Mouse (Mus musculus): ENCODE results near the gene Nfib.
A peak's percentile ranks its signal among the peaks of the same experiment; 100 is the strongest.

Nfib gene

GRCm38 (mm10) chr4:82587146-82587870 lies 118.2 kb downstream of the Nfib start:
- DNase-seq: no peak

GRCm38 (mm10) chr4:82586637-82587036 lies 118.9 kb downstream of the Nfib start:
- no peak for DNase-seq

- DNase-seq: no peak
These were observed 120.0 kb downstream of the Nfib start for GRCm38 (mm10) chr4:82585536-82585935.

- DNase-seq: no peak
These were observed 120.5 kb downstream of the Nfib start for GRCm38 (mm10) chr4:82585056-82585455.

- DNase-seq: peak; percentile 36
These were observed 121.0 kb downstream of the Nfib start for GRCm38 (mm10) chr4:82584548-82584947.

DNA sequence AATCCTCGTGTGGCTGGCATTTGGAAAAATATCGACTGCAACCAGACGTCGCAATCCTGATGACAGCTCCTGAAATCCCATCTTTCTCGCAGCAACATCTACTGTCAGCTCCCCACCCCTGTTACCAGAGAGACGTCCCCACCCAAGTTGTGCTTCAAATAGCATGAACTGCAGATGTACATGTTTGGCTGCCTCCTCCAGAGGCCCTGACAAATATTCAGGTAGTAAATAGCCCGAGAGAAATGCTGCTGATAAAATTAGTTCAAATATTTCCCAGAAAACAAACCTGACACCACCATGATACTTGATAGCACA lies 132.3 kb downstream of the Nfib start:
- DNase-seq: no peak

GRCm38 (mm10) chr4:82572410-82573290 lies 132.9 kb downstream of the Nfib start:
- DNase-seq: no peak

DNA sequence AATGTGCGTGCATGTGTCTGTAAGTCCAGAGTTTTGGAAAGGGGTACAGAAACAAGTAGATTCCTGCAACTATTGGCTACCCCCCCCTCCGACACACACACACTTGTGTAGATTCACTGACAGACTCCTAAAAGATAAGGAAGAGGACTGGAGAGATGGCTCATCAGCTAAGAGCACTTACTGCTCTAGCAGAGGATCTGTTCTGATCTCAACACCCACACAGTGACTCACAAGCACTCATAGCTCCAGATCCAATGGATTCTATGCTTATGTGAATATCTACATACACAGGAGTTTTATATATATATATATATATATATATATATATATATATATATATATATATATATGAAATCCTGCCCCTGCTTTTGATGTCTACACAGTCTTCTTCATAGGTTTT lies 146.7 kb downstream of the Nfib start:
- DNase-seq: no peak

DNA sequence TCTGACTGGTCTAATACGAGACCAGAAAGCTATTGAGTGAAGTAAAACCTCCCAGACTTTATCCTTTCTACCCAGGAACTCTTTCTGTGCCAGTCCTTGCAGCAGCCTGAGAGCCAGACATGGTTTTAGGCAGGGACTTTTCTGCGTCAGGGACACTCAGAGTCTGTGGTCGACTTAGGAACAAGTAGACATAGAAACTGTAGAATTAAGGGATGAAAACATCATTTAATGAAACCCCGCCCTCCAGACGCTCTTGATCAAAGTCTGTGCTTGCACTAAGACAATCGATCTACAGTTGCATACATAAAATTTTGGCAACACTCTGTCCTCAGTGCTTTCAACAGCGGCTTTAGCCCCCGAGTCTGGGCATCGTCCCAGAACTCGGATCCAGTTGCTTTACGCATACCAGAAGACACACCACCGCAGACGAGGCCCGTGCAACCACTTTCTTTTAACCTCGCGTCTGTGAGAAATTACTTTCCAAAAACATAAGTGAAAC lies 149.8 kb downstream of the Nfib start:
- no peak for DNase-seq

GRCm38 (mm10) chr4:82553658-82554057 lies 151.9 kb downstream of the Nfib start:
- no peak for DNase-seq

DNA sequence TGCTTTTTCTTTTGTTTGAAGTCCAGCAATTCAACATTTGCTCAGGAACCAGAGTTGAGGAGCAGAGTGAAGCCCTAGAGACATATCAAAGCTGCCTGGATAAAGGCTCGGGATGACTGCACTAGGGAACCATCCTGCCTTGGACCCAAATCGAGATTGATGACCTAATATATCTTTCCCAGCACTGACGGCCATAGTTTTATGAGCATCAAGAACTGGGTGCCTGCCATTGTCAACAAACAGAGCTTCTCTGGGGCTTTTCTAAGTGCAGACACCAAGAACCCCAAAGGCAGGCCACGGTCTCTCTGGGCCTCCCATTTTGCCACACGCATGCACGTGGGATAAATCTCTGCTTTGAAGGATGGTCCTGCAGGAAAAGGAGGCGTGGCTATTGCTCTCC lies 153.3 kb downstream of the Nfib start:
- DNase-seq: no peak

- DNase-seq: no peak
These were observed 155.7 kb downstream of the Nfib start for GRCm38 (mm10) chr4:82549762-82550380.

DNA sequence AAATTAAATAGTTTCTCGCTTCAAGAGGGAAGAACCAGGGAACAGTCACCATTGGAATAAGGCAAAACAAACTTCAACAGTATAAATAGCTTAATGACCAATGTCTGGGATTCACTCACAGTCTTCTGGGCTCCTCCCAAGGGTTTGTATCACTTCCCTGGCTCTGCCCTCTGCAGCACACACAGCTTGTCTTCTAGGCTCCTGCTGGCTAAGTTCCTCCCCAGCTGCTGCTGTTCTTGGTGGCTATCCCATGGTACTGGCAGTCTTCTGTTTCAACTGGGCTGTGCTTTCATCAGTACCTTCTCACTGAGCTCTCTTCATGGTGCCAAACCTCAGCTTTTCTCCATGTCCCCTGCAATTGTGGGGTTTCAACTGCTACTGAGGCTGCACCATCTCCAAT lies 157.3 kb downstream of the Nfib start:
- DNase-seq: no peak

GRCm38 (mm10) chr4:82543936-82544335 lies 161.6 kb downstream of the Nfib start:
- DNase-seq: no peak

DNA sequence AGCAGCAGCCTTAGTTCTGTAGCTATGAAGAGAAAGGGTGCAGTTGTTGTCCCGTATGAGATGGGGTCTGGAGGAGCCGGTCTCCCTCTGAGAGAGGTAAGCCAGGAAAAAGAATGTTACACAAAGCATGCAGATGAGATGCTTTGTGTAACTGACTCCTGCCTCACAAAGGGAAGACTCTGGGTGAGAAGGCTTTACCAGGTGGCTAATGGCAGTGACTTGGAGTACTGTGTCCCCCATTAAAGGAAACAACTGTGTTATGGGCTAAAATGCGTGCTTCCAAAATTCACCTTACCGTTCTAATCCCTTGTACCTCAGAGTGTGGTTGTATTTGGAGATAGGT lies 162.2 kb downstream of the Nfib start:
- no peak for DNase-seq

GRCm38 (mm10) chr4:82542656-82543397 lies 162.7 kb downstream of the Nfib start:
- no peak for DNase-seq

DNA sequence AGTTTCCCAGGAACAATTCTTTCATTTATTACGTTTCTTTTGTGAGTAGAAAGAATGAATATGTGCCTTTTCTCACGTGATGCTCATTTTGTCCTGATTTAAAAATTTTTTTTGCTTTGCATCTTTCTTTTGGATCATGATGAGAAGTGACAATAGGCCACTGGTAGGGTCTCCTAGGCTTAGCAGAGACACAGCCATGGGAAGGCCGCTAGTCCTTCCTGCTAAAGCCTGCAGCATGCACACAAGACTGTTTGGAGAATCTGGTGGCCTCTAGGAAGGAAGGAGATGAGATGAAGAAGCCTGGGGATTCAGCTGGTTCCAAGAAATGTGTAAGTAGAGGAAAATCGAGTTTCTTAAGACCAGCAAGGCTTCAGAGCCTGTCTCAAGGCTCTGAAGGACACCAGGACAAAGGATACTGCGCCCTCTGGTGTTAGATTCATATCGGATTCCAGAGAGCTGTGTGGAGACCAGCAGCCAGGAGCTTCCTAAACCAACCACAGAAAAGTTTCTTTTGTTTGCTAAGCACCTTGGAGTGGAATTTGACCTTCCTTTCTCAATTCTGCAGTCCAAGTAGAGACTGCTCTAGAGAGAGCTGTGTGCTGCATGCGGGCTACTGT lies 163.5 kb downstream of the Nfib start:
- DNase-seq: peak; percentile 92

GRCm38 (mm10) chr4:82540466-82540990 lies 165.0 kb downstream of the Nfib start:
- no peak for DNase-seq

DNA sequence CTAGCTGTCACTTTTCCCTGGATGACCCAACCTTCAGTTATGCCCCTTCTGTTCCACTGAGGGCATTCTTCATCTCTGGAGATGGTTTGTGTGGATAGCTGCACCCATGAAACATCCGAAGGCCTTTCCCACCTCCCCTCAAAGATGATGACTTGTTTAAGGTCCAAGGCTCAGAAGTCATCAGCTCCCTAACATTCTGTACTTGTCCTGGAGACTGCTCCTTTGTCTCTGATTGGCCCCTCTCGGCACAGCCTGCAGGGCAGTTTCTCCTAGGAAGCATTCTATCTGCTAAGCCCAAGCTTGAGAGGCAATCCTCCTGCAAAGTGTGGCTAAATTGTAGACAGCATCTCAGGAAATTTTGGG lies 165.5 kb downstream of the Nfib start:
- no peak for DNase-seq

DNA sequence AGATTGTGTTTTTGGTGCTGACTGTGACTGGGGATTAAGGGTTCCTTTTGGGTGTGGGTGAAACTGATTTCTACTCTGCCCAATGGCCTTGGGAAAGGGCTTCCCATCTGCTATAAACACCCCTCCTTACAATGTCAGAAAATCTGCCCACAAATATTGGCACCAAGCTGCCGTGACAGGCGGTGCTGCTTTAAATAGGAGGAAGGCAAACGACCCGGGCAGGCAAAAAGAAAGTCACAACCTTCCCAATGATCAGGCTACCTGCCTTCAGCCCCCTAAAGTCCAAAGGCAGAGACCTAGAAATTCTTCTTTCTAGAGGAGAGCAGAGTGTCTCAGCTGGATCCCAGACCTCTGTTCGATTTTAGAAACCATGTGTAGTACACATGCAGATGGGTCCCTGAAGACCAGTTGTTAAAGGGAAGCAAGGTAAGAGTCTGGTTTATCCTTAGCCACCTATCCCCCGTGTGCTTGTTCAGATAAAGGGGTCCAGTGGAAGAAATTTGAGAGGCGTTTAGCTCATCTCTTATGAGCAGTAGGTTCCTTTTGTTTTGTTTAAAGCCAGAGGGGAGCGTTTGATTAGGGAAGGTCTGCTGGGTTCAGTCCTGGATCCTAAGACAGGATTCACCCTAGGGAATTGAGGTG lies 166.0 kb downstream of the Nfib start:
- DNase-seq: no peak

DNA sequence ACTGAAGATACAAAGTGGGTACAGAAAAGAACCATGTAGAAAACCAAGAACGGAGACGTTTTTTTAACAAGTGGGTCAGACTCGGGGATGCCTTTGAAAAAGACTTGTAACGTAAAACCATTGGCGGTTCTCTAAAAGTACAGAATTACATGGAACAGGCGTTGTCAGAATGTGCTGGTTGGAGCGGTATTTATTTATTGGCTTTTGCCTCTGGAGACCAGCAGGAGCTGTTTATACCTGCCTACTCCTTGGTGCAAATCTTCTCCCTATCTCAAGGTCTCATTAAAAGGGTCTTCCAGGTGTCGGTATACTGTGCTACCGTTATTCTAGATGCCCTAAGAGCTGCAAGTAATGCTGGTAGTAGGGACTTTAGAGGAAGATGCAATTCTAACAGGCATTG lies 166.7 kb downstream of the Nfib start:
- peak; percentile 42 for DNase-seq

Data from embryo, embryonic 11 days (tissue).